In the genomic region with DNA sequence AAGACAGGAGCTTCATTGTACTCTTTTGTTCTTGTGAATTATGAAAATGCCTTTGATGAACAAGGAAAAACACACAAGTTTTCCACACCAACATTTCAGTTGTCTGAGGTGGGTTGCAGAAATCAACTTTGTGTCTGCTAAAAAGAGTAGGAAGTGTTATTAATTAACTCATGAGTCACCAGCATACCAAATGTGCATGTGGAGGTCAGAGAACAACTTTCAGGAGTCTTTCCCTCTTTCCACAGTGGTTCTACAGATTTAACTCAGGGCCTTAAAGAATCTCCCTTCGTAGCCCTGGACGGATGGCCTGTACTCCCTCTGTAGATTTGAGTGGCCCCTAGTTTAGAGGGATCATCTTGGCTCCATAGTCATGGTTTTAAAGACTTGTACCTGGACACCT, we compare ENCODE assay signal across 21 mouse cellular contexts. TPM values are rescaled to one million over a fixed set of nuclear protein-coding genes. Genes with fewer than 3 reads are reported as not detected.
DNase-seq lines count a peak whose midpoint lies in the region; ATAC-seq lines count a peak whose summit lies in the region.
"Had no signal": no experiment of that assay in that cellular context is flagged by ENCODE, and none has a peak within 500 bp of the region (broad histone marks: within the 10 kb centered on the region; RNA-seq: fewer than 3 reads in every experiment).

No protein-coding gene starts in this region.

- no peaks in the 10 kb centered on the region for H3K36me3 ChIP-seq in kidney, embryonic 14.5 days (ENCODE audit: control insufficient read depth, insufficient read depth, low read length)
- H3K36me3 ChIP-seq in midbrain, embryonic 11.5 days (ENCODE audit: control insufficient read depth, insufficient read depth, low read length), result no peaks in the 10 kb centered on the region
- no peaks in the 10 kb centered on the region for H3K36me3 ChIP-seq in midbrain, embryonic 14.5 days (ENCODE audit: control insufficient read depth, insufficient read depth, low read length)
- H3K36me3 ChIP-seq: embryonic facial prominence, embryonic 10.5 days; forebrain, embryonic 15.5 days; heart, embryonic 10.5 days; hindbrain, embryonic 12.5 days had no signal

- no peaks in the 10 kb centered on the region for H3K27me3 ChIP-seq in kidney, embryonic 14.5 days (ENCODE audit: control insufficient read depth, insufficient read depth, low read length)
- H3K27me3 ChIP-seq in midbrain, embryonic 11.5 days (ENCODE audit: control insufficient read depth, insufficient read depth, low read length), result no peaks in the 10 kb centered on the region
- H3K27me3 ChIP-seq in midbrain, embryonic 14.5 days (ENCODE audit: control insufficient read depth, insufficient read depth, low read length), result no peaks in the 10 kb centered on the region
- H3K27me3 ChIP-seq: CH12.LX; forebrain, embryonic 15.5 days; hindbrain, embryonic 12.5 days had no signal

- ATAC-seq in kidney, embryonic 14.5 days (ENCODE audit: low FRiP score, low TSS enrichment), result no peak
- no peak for ATAC-seq in midbrain, embryonic 11.5 days (ENCODE audit: low FRiP score)
- no peak for ATAC-seq in midbrain, embryonic 14.5 days (ENCODE audit: low FRiP score, low TSS enrichment)
- ATAC-seq in megakaryocyte-erythroid progenitor cell, adult 5-6 weeks (replicated peaks; ENCODE audit: low FRiP score, low TSS enrichment, poor library complexity, severe bottlenecking), result no peak
- ATAC-seq: forebrain, embryonic 15.5 days had no signal

- H3K9ac ChIP-seq in kidney, embryonic 14.5 days (ENCODE audit: low read depth, low read length), result no peak overlapping the region
- H3K9ac ChIP-seq in midbrain, embryonic 11.5 days (ENCODE audit: low read length), result no peak overlapping the region
- no peak overlapping the region for H3K9ac ChIP-seq in midbrain, embryonic 14.5 days (replicated peaks; ENCODE audit: low read length)
- H3K9ac ChIP-seq: forebrain, embryonic 15.5 days; hindbrain, embryonic 12.5 days had no signal

- H3K4me3 ChIP-seq in kidney, embryonic 14.5 days (ENCODE audit: low read length), result no peak overlapping the region
- no peak overlapping the region for H3K4me3 ChIP-seq in midbrain, embryonic 11.5 days (ENCODE audit: low read depth, low read length)
- H3K4me3 ChIP-seq in midbrain, embryonic 14.5 days (replicated peaks; ENCODE audit: low read depth, low read length), result no peak overlapping the region
- H3K4me3 ChIP-seq: embryonic facial prominence, embryonic 10.5 days; forebrain, embryonic 15.5 days; heart, embryonic 10.5 days; hindbrain, embryonic 12.5 days had no signal

- DNase-seq in kidney, adult 11 months, result peak; percentile 9
- DNase-seq in midbrain, embryonic 11.5 days (ENCODE audit: low spot score, missing footprints), result peak; percentile 81
- DNase-seq in midbrain, embryonic 14.5 days, result no peak
- DNase-seq in kidney, adult 9 months, result peak; percentile 54
- peak; percentile 16 for DNase-seq in kidney, postnatal 14 days
- no peak for DNase-seq in frontal cortex, postnatal 14 days (ENCODE audit: low spot score in 2 of 2)
- DNase-seq: adrenal gland, adult 8-10 months; adrenal gland, postnatal 36 days; cerebellum, adult 2 months; cerebellum, postnatal 10 days; gastrocnemius, postnatal 10 days; heart, adult 18-20 months; heart, postnatal 10 days; heart, postnatal 4 days had no signal

- no peak overlapping the region for H3K4me2 ChIP-seq in kidney, embryonic 14.5 days (replicated peaks; ENCODE audit: low read depth, low read length)
- H3K4me2 ChIP-seq in midbrain, embryonic 11.5 days, result no peak overlapping the region
- H3K4me2 ChIP-seq in midbrain, embryonic 14.5 days (ENCODE audit: low read length), result no peak overlapping the region
- H3K4me2 ChIP-seq: forebrain, embryonic 15.5 days; hindbrain, embryonic 12.5 days had no signal

- WGBS in kidney, embryonic 14.5 days, result 78% methylated on average over 2 of the region's 2 CpGs
- WGBS in midbrain, embryonic 11.5 days, result 67% methylated on average over 2 of the region's 2 CpGs
- 80% methylated on average over 2 of the region's 2 CpGs for WGBS in midbrain, embryonic 14.5 days

- no peak overlapping the region for H3K27ac ChIP-seq in kidney, embryonic 14.5 days (ENCODE audit: low read depth, low read length)
- H3K27ac ChIP-seq in midbrain, embryonic 11.5 days (ENCODE audit: low read depth, low read length), result no peak overlapping the region
- H3K27ac ChIP-seq in midbrain, embryonic 14.5 days (replicated peaks; ENCODE audit: low read depth, low read length), result no peak overlapping the region
- H3K27ac ChIP-seq: embryonic facial prominence, embryonic 10.5 days; forebrain, embryonic 15.5 days; heart, embryonic 10.5 days; hindbrain, embryonic 12.5 days had no signal

- peaks cover 6% of the 10 kb centered on the region for H3K4me1 ChIP-seq in kidney, embryonic 14.5 days (ENCODE audit: control insufficient read depth, insufficient read depth, low read length)
- H3K4me1 ChIP-seq in midbrain, embryonic 11.5 days (ENCODE audit: control insufficient read depth, insufficient read depth, low read length), result peaks cover 11% of the 10 kb centered on the region; the same call in 1 of the 2 replicates
- peaks cover 7% of the 10 kb centered on the region; the same call in 1 of the 2 replicates for H3K4me1 ChIP-seq in midbrain, embryonic 14.5 days (ENCODE audit: control insufficient read depth, insufficient read depth, low read length)

- H3K9me3 ChIP-seq in kidney, embryonic 14.5 days (ENCODE audit: control insufficient read depth, low read length), result no peaks in the 10 kb centered on the region
- H3K9me3 ChIP-seq in midbrain, embryonic 11.5 days (ENCODE audit: control insufficient read depth, low read length), result no peaks in the 10 kb centered on the region
- H3K9me3 ChIP-seq in midbrain, embryonic 14.5 days (ENCODE audit: control insufficient read depth, low read length), result no peaks in the 10 kb centered on the region
- H3K9me3 ChIP-seq: embryonic facial prominence, embryonic 10.5 days; forebrain, embryonic 15.5 days; heart, embryonic 10.5 days; hindbrain, embryonic 12.5 days had no signal

RNA-seq across cellular contexts. Expression of a gene that starts 4.9 kb away (rescaled TPM):
- 11.2 and 20.4 TPM in 2 replicates for polyA plus RNA-seq in kidney, embryonic 14.5 days (2014; fragmentation: Nextera tagmentation; extraction: Ambion mirVana)
- polyA plus RNA-seq in midbrain, embryonic 11.5 days (2014; fragmentation: Nextera tagmentation; extraction: Ambion mirVana), result 38.7 and 43.6 TPM in 2 replicates
- 13.9 and 23.3 TPM in 2 replicates for polyA plus RNA-seq in midbrain, embryonic 14.5 days (2014; fragmentation: Nextera tagmentation; extraction: Ambion mirVana)
- not detected in 2 replicates for total RNA-seq in megakaryocyte-erythroid progenitor cell, adult 5-6 weeks (2014; fragmentation: Nextera tagmentation)
- not detected in 2 replicates for total RNA-seq in megakaryocyte-erythroid progenitor cell, adult 5-6 weeks (2017)

RNA-seq across cellular contexts. Expression of a gene that starts 25.1 kb away (rescaled TPM):
- polyA plus RNA-seq in kidney, embryonic 14.5 days (2014; fragmentation: Nextera tagmentation; extraction: Ambion mirVana), result 5.1 and 5.7 TPM in 2 replicates
- polyA plus RNA-seq in midbrain, embryonic 11.5 days (2014; fragmentation: Nextera tagmentation; extraction: Ambion mirVana), result 2.3 and 3.4 TPM in 2 replicates
- 5.6 TPM in 2 replicates for polyA plus RNA-seq in midbrain, embryonic 14.5 days (2014; fragmentation: Nextera tagmentation; extraction: Ambion mirVana)
- 6.0 and 8.7 TPM in 2 replicates for total RNA-seq in megakaryocyte-erythroid progenitor cell, adult 5-6 weeks (2014; fragmentation: Nextera tagmentation)
- 9.7 and 16.2 TPM in 2 replicates for total RNA-seq in megakaryocyte-erythroid progenitor cell, adult 5-6 weeks (2017)

Comparison
In these comparisons a context has a peak if more than half of its experiments do, and no peak if none do; other contexts are left out.
1. DNase-seq: peak in kidney, adult 11 months (single experiment), midbrain, embryonic 11.5 days (single experiment), kidney, adult 9 months (single experiment) and kidney, postnatal 14 days (single experiment); none in midbrain, embryonic 14.5 days (single experiment) and frontal cortex, postnatal 14 days (0 of 2).